Mouse (Mus musculus): Measurements from ENCODE around the gene Lrmda.

Lrmda gene

GRCm38 (mm10) chr14:22620191-22620590 lies 600.7 kb downstream of the Lrmda start:
- in situ Hi-C loops (cut with MboI; ENCODE audit: low sequenced_read_pairs): no loop called here

- in situ Hi-C loops (cut with MboI; ENCODE audit: low sequenced_read_pairs): no loop called here
Measured at GRCm38 (mm10) chr14:22621941-22622340, 602.4 kb downstream of the Lrmda start.

GRCm38 (mm10) chr14:22627105-22627829 lies 607.8 kb downstream of the Lrmda start:
- in situ Hi-C loops (cut with MboI; ENCODE audit: low sequenced_read_pairs): no loop called here

GRCm38 (mm10) chr14:22630361-22630867 lies 610.9 kb downstream of the Lrmda start:
- in situ Hi-C loops (cut with MboI; ENCODE audit: low sequenced_read_pairs): no loop called here

GRCm38 (mm10) chr14:22633612-22634011 lies 614.1 kb downstream of the Lrmda start:
- in situ Hi-C loops (cut with MboI; ENCODE audit: low sequenced_read_pairs): no loop called here

DNA sequence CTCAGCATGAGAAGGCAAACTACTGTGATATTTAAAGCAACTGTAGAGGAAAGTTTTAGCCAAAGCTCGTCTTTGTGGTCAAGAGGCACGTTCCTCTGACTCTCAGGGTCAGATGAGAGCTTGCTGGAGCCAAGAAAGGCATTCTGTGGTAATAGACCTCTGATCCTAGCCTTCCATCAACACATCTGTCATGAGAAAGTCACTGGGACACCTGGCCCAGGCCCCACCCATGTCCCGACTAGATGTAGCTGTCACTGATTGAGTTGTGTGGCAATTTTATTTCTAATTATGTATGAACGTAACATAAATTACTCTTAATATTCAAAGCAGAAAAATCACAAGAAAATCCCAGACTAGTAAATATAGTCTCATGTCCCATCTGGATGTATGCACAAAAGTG lies 624.0 kb downstream of the Lrmda start:
- in situ Hi-C loops (cut with MboI; ENCODE audit: low sequenced_read_pairs): no loop called here

DNA sequence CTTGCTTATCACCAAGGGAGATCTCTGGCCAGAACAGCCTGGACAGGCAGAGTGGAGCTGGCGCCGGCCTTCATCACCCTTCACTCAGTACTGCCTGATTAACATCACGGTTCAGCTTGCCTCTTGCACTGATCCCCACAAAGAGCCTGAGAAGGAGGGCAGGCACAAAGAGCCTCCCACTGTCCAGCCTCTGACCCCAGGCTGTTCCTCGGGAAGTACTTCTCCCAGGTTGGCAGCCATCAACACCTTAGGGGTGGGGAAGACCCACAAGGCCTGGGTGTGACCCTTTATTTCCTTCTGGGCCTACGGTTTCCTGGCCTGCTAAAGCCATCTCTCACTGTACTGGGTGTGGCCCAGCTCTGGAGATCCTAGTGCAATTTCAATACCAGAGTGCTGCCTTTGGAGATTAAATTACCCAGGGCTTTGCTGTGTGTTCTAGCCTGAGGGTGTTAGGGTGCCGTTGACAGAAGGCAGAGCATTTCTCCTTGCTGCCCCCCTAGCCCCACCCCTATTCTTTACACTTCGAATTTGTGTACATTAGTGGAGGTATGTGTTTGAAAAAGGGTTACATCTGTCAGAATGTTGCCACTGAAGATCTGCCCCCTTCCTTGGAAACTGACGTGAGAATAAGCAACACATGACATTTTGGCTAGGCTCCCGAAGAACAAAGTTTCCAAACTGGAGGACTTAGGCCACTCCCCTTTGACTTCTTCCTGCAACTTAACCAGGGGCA lies 628.5 kb downstream of the Lrmda start:
- in situ Hi-C loops (cut with MboI; ENCODE audit: low sequenced_read_pairs): no loop called here

GRCm38 (mm10) chr14:22649411-22649911 lies 629.9 kb downstream of the Lrmda start:
- in situ Hi-C loops (cut with MboI; ENCODE audit: low sequenced_read_pairs): no loop called here

GRCm38 (mm10) chr14:22649985-22650984 lies 630.8 kb downstream of the Lrmda start:
- in situ Hi-C loops (cut with MboI; ENCODE audit: low sequenced_read_pairs): no loop called here

DNA sequence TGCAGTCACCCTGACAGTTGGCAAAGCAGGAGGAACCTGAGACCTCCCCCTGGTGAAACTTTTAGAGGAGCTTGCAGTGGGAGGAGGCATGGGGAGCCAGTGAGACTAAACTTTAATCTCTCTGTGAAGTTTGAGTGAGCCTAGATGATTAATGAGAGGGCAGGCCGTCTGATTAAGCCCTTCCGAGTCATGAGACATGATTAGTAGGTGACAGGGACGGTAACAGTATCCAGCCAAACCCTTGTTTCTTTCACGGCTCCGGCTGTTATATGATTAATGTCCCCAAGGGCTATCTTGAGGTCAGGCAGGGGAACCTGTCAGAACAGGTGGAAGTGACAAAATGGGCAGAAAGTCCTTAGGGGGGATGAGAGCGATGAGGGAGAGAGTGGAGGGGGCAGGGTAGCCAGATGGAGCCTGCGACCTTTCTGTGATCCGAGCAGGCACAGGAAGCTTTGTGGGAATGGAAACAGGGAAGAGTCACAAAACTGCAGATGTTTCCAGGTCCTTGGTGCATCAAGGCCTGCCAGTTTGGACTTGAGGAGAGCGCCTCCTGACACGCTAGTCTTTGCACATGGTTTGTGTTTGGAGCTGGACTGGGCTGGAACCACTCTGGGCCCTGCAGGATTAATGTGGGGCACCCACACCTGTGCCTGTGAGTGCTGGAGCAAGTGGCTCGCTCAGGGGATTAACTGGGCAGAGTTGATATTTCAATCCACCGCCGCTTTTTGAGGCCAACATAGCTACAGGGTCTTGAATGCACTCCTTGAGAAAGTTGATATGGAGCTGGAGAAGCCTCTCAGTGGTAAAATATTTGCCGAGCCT lies 631.8 kb downstream of the Lrmda start:
- in situ Hi-C loops (cut with MboI; ENCODE audit: low sequenced_read_pairs): no loop called here

GRCm38 (mm10) chr14:22662496-22662895 lies 643.0 kb downstream of the Lrmda start:
- in situ Hi-C loops (cut with MboI; ENCODE audit: low sequenced_read_pairs): no loop called here

- in situ Hi-C loops (cut with MboI; ENCODE audit: low sequenced_read_pairs): no loop called here
Measured at GRCm38 (mm10) chr14:22666437-22666836, 646.9 kb downstream of the Lrmda start.

GRCm38 (mm10) chr14:22668302-22668701 lies 648.8 kb downstream of the Lrmda start:
- in situ Hi-C loops (cut with MboI; ENCODE audit: low sequenced_read_pairs): no loop called here

DNA sequence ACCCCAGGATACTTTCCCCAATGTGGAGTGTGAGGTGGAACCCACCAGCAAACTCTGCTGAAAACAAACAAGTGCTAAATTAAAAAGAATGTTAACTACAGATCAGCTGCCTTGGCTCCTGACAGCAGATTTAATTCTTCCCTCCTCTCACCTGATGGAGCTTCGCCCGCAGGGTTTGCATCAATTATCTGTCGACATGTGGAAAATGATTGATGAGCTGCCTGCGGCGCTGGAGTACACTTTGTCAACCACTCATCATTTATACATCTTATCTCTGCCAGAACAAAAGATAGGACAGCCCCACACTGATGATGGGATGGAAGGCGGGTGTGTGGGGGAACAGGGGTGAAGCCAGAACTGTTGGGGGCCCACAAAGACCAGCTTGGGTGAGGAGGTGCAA lies 649.2 kb downstream of the Lrmda start:
- in situ Hi-C loops (cut with MboI; ENCODE audit: low sequenced_read_pairs): no loop called here

- in situ Hi-C loops (cut with MboI; ENCODE audit: low sequenced_read_pairs): no loop called here
Measured at GRCm38 (mm10) chr14:22673581-22673980, 654.1 kb downstream of the Lrmda start.

DNA sequence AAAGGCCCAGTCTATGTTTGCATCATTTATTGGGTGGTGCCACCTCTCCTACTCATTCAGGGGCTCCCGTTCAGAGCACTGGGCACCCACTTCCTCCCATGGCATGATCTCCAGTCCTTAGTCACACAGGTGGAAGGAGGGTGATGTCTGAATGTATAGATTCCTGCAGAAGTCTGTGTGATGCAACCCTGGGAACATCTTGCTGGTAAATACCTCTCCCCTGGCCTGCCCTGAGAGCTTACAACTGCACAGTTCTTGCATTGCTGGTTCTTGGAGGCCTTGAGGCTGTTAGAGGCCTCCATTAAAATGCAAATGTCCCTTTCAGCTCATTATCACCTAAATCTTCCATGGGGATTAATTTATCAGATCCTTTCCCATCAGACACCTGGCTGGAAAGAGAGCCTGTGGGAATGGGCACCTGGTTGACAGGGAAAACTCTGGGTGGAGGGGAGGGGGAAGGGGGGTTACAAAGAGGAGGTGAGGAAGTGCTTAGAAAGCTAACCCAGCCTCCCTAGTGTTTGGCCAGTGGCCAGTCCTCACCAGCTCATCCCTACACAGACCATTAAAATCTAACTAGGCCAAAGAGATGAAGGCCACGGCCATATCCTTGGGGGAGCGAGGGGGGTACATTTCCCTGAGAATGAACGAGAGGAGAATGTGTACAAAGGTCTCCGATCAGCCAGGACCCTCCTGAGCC lies 659.6 kb downstream of the Lrmda start:
- in situ Hi-C loops (cut with MboI; ENCODE audit: low sequenced_read_pairs): no loop called here

GRCm38 (mm10) chr14:22679705-22680643 lies 660.5 kb downstream of the Lrmda start:
- in situ Hi-C loops (cut with MboI; ENCODE audit: low sequenced_read_pairs): no loop called here

- in situ Hi-C loops (cut with MboI; ENCODE audit: low sequenced_read_pairs): no loop called here
Measured at GRCm38 (mm10) chr14:22686886-22687285, 667.4 kb downstream of the Lrmda start.
